Mouse (Mus musculus) lung, adult 2 months (tissue): ENCODE measurements around the gene Ccdc65. TPM values are rescaled to one million over a fixed set of nuclear protein-coding genes. Genes with fewer than 3 reads are reported as not detected.

Experiments
- DNase-seq: peaks from one replicate; pipeline ENCODE4 v3.0.0; 2022
- H3K4me1 ChIP-seq: fragments of 200-500 bp; 2 replicates; pipeline ENCODE4 v1.6.1; 2011; ENCODE audit warnings: low read length; ENCODE audit not compliant: control insufficient read depth, insufficient read depth
- H3K4me3 ChIP-seq: fragments of 200-500 bp; replicated peaks from 2 replicates; pipeline ENCODE3; 2011; ENCODE audit warnings: low read depth, mild to moderate bottlenecking, control low read depth, low read length; ENCODE audit errors: extremely low read depth
- CTCF ChIP-seq: fragments of 200-500 bp; IDR thresholded peaks from 2 replicates; pipeline ENCODE4 v1.5.1; 2011; ENCODE audit warnings: mild to moderate bottlenecking, low read length, control low read depth; ENCODE audit not compliant: insufficient read depth
- POLR2A ChIP-seq: fragments of 200-500 bp; IDR thresholded peaks from 2 replicates; pipeline ENCODE4 v1.6.1; 2011; ENCODE audit warnings: low read depth, mild to moderate bottlenecking, control low read depth, low read length, borderline replicate concordance; ENCODE audit errors: extremely low read depth
- WGBS: fragments of 180-500 bp; shearing (Covaris S2); methylation state at CpG from one replicate; pipeline ENCODE4 v1.1.7; 2018; 5-methylcytosine and 5-hydroxymethylcytosine counted together
- polyA plus RNA-seq: library from polyadenylated mRNA; depleted of rRNA; stranded (reverse); fragments of >200 nt; gene quantifications from 2 replicates; pipeline ENCODE4 v1.2.3, GENCODE M21; 2012

Gene Ccdc65
- polyA plus RNA-seq, 1 experiment, result 3.6 TPM

GRCm38 (mm10) chr15:98691486-98692147, 16.4 kb upstream of the Ccdc65 start:
- H3K4me1 ChIP-seq, result peaks cover 4% of the 10 kb centered on the region; the same call in 1 of the 2 replicates
- TF ChIP-seq CTCF (no peak), POLR2A (no peak)
- 66% methylated on average over 7 of the region's 7 CpGs for WGBS
- H3K4me3 ChIP-seq, result no peak overlapping the region
- DNase-seq, result no peak

DNA sequence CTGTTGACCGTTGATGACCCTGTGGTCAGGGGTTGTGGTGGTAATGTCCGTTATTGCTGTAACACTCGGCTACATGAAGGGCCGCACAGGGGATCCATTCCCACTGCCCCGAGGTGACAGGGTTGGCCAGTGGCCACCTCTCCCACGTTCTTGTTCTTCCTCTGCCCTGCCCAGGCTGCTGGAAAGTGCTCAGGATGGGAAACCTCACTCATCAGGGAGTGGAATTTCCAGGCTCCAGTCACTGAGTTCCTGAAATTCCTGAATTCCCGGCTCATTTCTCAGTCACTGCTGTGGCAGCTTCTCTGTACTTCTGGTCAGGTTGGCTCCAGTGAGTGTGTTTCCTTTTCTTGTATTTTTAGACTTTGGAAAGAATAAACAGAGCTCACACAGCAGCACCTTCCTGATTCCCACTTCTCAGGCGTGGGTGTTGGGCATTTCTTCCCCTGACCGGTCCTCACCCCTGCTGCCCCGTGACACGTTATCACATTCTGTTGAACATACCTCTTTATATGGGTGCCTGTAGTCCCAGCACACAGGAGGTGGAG, 15.8 kb upstream of the Ccdc65 start:
- no peak overlapping the region for H3K4me3 ChIP-seq
- DNase-seq, result peak; percentile 31
- H3K4me1 ChIP-seq, result peaks cover 4% of the 10 kb centered on the region; the same call in 1 of the 2 replicates
- 11% methylated on average over 11 of the region's 11 CpGs for WGBS
- TF ChIP-seq POLR2A, result no peak
- TF ChIP-seq CTCF, result no peak

GRCm38 (mm10) chr15:98695726-98696125, 12.3 kb upstream of the Ccdc65 start:
- peaks cover 4% of the 10 kb centered on the region; the same call in 1 of the 2 replicates for H3K4me1 ChIP-seq
- no peak for DNase-seq
- TF ChIP-seq POLR2A (no peak), CTCF (no peak)
- WGBS, result 33% methylated on average over 9 of the region's 9 CpGs
- no peak overlapping the region for H3K4me3 ChIP-seq

DNA sequence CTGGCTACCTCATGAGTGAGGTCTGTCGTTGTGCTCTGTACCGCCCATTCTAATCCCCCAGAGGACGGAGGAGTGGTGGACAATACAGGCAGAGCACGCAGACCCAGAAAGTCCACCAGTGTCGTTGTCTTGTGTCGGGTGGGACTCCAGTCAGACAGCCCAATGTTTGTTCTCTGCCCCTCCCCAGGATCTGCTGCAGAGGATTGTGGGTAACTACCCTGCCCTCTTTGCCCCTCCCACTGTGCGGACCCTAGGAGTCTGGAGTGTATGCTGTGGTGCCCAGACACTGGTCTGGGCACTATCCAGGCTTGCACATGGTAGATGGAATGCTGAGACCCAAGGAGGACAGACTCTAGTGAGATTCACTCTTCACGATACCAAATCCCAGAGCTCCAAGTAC, 11.8 kb upstream of the Ccdc65 start:
- Histone ChIP-seq H3K4me3 (no peak overlapping the region), H3K4me1 (peaks cover 4% of the 10 kb centered on the region; the same call in 1 of the 2 replicates)
- TF ChIP-seq CTCF, result no peak
- TF ChIP-seq POLR2A, result no peak
- WGBS, result 50% methylated on average over 8 of the region's 8 CpGs
- no peak for DNase-seq

- H3K4me3 ChIP-seq, result no peak overlapping the region
- TF ChIP-seq CTCF, result peak; percentile 58
- no peak for TF ChIP-seq POLR2A
- peak; percentile 87 for DNase-seq
- WGBS, result 5% methylated on average over 40 of the region's 40 CpGs
- no peaks in the 10 kb centered on the region for H3K4me1 ChIP-seq
Measured at GRCm38 (mm10) chr15:98699190-98700105, 8.6 kb upstream of the Ccdc65 start.

- no peak for DNase-seq
- WGBS, result 60% methylated on average over 9 of the region's 9 CpGs
- TF ChIP-seq CTCF (no peak), POLR2A (no peak)
- no peaks in the 10 kb centered on the region for H3K4me1 ChIP-seq
- H3K4me3 ChIP-seq, result no peak overlapping the region
Measured at GRCm38 (mm10) chr15:98704312-98704711, 3.7 kb upstream of the Ccdc65 start.

GRCm38 (mm10) chr15:98710442-98710841, 2.4 kb downstream of the Ccdc65 start:
- 13% methylated on average over 9 of the region's 9 CpGs for WGBS
- peak; percentile 71 for DNase-seq
- TF ChIP-seq CTCF, result peak; percentile 71
- TF ChIP-seq POLR2A, result no peak

DNA sequence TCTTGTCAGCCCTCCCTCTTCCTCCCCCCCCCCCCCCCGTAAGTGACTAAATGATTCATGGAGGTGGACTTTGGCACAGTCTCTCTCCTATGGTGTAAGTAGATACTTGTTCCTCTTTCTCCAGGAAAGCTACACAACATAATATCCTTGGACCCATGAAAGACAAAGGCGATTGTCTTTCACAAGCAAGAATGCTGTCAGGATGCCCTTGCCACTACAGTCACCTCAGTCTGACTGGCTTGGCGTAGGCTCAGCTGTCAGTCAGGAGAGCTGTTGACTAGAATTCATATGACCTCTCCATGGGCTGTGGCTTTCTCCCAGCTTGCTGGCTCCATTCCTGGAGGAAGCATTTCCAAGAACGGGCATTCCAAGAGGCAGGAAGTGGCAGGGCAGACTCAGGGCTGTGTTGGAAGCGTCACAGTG, 6.2 kb downstream of the Ccdc65 start:
- TF ChIP-seq CTCF, result peak; percentile 11; the same call in 1 of the 2 replicates
- TF ChIP-seq POLR2A, result no peak
- DNase-seq, result peak; percentile 50

More at GRCm38 (mm10) chr15:98710442-98710841, 2.4 kb downstream of the Ccdc65 start:
- 0 out of 2 replicates have a peak, but pooled peaks cover 2% of the 10 kb centered on the region for H3K4me1 ChIP-seq
- H3K4me3 ChIP-seq, result no peak overlapping the region

DNA sequence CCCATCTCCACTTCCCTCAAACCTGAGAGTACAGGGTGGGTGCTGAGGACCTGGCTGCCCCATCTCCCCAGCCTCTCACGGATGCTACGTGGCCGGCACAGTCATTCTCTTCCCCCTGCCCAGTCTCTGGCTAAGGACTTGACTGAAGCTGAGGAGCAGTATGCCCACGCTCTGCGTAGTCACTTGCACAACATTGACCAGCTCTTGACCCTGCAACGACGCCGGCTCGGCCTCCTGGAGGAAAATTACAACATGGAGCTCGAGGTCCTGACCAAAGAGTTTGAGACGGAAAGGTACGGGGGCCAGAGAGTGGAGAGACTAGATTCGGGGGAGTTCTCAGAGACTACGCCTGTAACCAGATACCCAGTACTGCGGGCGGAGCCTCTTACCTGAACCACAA, 9.3 kb downstream of the Ccdc65 start:
- Histone ChIP-seq H3K4me1 (0 out of 2 replicates have a peak, but pooled peaks cover 2% of the 10 kb centered on the region), H3K4me3 (no peak overlapping the region)
- WGBS, result 56% methylated on average over 16 of the region's 16 CpGs
- TF ChIP-seq POLR2A (no peak), CTCF (no peak)
- peak; percentile 39 for DNase-seq

More for the DNA sequence above, 6.2 kb downstream of the Ccdc65 start:
- WGBS, result 20% methylated on average over 5 of the region's 5 CpGs
- Histone ChIP-seq H3K4me1 (0 out of 2 replicates have a peak, but pooled peaks cover 2% of the 10 kb centered on the region), H3K4me3 (no peak overlapping the region)

- no peaks in the 10 kb centered on the region; the same call in 1 of the 2 replicates for H3K4me1 ChIP-seq
- DNase-seq, result no peak
- TF ChIP-seq CTCF, result no peak
- TF ChIP-seq POLR2A, result no peak
- WGBS, result 79% methylated on average over 8 of the region's 8 CpGs
- H3K4me3 ChIP-seq, result no peak overlapping the region
Measured at GRCm38 (mm10) chr15:98722191-98722590, 14.2 kb downstream of the Ccdc65 start.
